Mouse (Mus musculus) E14TG2a.4 (cell line): ENCODE data around the gene Kctd8.

Source experiments
- CTCF ChIP-seq: conservative IDR thresholded peaks from 2 replicates; pipeline ENCODE4 v1.5.1; 2014; ENCODE audit warnings: low read length
- POU5F1 ChIP-seq: IDR thresholded peaks from 2 replicates; pipeline ENCODE4 v1.6.1; 2014; ENCODE audit warnings: low read length, borderline replicate concordance

GRCm38 (mm10) chr5:69284359-69284758 is 57.1 kb downstream of the Kctd8 start:
- no peak for TF ChIP-seq CTCF
- no peak for TF ChIP-seq POU5F1
